Mouse (Mus musculus) 3T3-L1 (cell line): ENCODE measurements at regions not wholly inside any gene's neighbourhood (a gene's known extent, or its start where the extent isn't known, plus 50 kb on each side); places are given as distances from the start of the nearest gene placed in this dataset.

Experiments used
- DNase-seq: peaks from one replicate; pipeline ENCODE4 v3.0.0-alpha.2; 2015; ENCODE audit warnings: low read depth, low spot score

GRCm38 (mm10) chr13:97453469-97453868 lies 212.6 kb downstream of the Enc1 start:
- no peak for DNase-seq

GRCm38 (mm10) chr13:97453090-97453430 lies 212.2 kb downstream of the Enc1 start:
- DNase-seq: no peak

GRCm38 (mm10) chr13:97452386-97453089 lies 211.6 kb downstream of the Enc1 start:
- DNase-seq: no peak

- DNase-seq: no peak
Measured at GRCm38 (mm10) chr13:97451276-97451675, 210.4 kb downstream of the Enc1 start.

GRCm38 (mm10) chr13:97448123-97448522 lies 207.2 kb downstream of the Enc1 start:
- no peak for DNase-seq

- DNase-seq: peak; percentile 30
Measured at GRCm38 (mm10) chr13:97443731-97444428, 203.0 kb downstream of the Enc1 start.

GRCm38 (mm10) chr13:97442806-97443205 lies 201.9 kb downstream of the Enc1 start:
- DNase-seq: peak; percentile 20

- DNase-seq: no peak
Measured at GRCm38 (mm10) chr13:97442283-97442682, 201.4 kb downstream of the Enc1 start.

- peak; percentile 14 for DNase-seq
Measured at GRCm38 (mm10) chr13:97441803-97442202, 200.9 kb downstream of the Enc1 start.

- DNase-seq: no peak
Measured at GRCm38 (mm10) chr13:97439216-97439979, 198.5 kb downstream of the Enc1 start.

GRCm38 (mm10) chr13:97438692-97439091 lies 197.8 kb downstream of the Enc1 start:
- no peak for DNase-seq

- no peak for DNase-seq
Measured at GRCm38 (mm10) chr13:97438277-97438676, 197.4 kb downstream of the Enc1 start.

GRCm38 (mm10) chr13:97436719-97437350 lies 195.9 kb downstream of the Enc1 start:
- no peak for DNase-seq

GRCm38 (mm10) chr13:97435865-97436718 lies 195.2 kb downstream of the Enc1 start:
- DNase-seq: peak; percentile 46

GRCm38 (mm10) chr13:97434961-97435864 lies 194.3 kb downstream of the Enc1 start:
- peak; percentile 63 for DNase-seq

GRCm38 (mm10) chr13:97434167-97434566 lies 193.3 kb downstream of the Enc1 start:
- DNase-seq: no peak

- no peak for DNase-seq
Measured at GRCm38 (mm10) chr13:97432627-97433026, 191.7 kb downstream of the Enc1 start.

GRCm38 (mm10) chr13:97430885-97431284 lies 190.0 kb downstream of the Enc1 start:
- no peak for DNase-seq

GRCm38 (mm10) chr13:97428163-97428562 lies 187.3 kb downstream of the Enc1 start:
- DNase-seq: no peak

- no peak for DNase-seq
Measured at GRCm38 (mm10) chr13:97427537-97427936, 186.6 kb downstream of the Enc1 start.
